Mouse (Mus musculus) Patski (cell line): ENCODE measurements at regions not wholly inside any gene's neighbourhood (a gene's known extent, or its start where the extent isn't known, plus 50 kb on each side); places are given as distances from the start of the nearest gene placed in this dataset.
"Not testable (repeated sequence)": the region's sequence is repeated elsewhere in the genome, so short reads cannot be mapped to it uniquely, and the experiment has no call there.

Experiments
- ATAC-seq: fragments of 100-300 bp; one replicate; pipeline ENCODE4 v1.8.0; 2021
- CTCF ChIA-PET: fragments of 350-600 bp; sonication (Branson Sonifier 250); formaldehyde crosslinking; loops from one replicate; lab custom pipeline; 2022; ENCODE audit warnings: inconsistent platforms; lab: Charles Lee
- POLR2A ChIA-PET: fragments of 350-600 bp; sonication (Branson Sonifier 250); formaldehyde crosslinking; loops from one replicate; lab custom pipeline; 2022; ENCODE audit warnings: antibody characterized with exemption, inconsistent platforms; lab: Charles Lee
- DNase-seq: peaks from one replicate; pipeline ENCODE4 v3.0.0-alpha.2; 2011; ENCODE audit warnings: low read depth, low spot score
- H3K27me3 ChIP-seq: fragments of 371-371 bp; one replicate; pipeline ENCODE4 v1.5.1; 2021
- CTCF ChIP-seq: fragments of 100-300 bp; IDR thresholded peaks from one replicate; pipeline ENCODE4 v1.5.1; 2021
- in situ Hi-C: fragments of 300-500 bp; cut with MboI; formaldehyde crosslinking; loops from 3 replicates; pipeline ENCODE4 v1.11.1; 2018; ENCODE audit warnings: low pct_unique_long_range_greater_than_20kb, mixed read lengths

GRCm38 (mm10) chr9:52941637-52941983 is 262.0 kb upstream of the AI593442 start:
- TF ChIP-seq CTCF: no peak
- DNase-seq (no peak), ATAC-seq (no peak)
- POLR2A ChIA-PET: no interaction called here
- H3K27me3 ChIP-seq: no peaks in the 10 kb centered on the region
- in situ Hi-C loops: no loop called here
- CTCF ChIA-PET: no interaction called here

- ChIA-PET POLR2A (no interaction called here), CTCF (no interaction called here)
- DNase-seq (no peak), ATAC-seq (no peak)
- in situ Hi-C loops: no loop called here
- no peaks in the 10 kb centered on the region for H3K27me3 ChIP-seq
- no peak for TF ChIP-seq CTCF
Measured at GRCm38 (mm10) chr9:52940964-52941636, 261.5 kb upstream of the AI593442 start.

GRCm38 (mm10) chr9:52935082-52935481 is 255.5 kb upstream of the AI593442 start:
- DNase-seq (no peak), ATAC-seq (no peak)
- in situ Hi-C loops: no loop called here
- no peak for TF ChIP-seq CTCF
- CTCF ChIA-PET: interaction anchor here (1.8 kb wide), 1 partner anchor 14 kb away, joined by 6 read pairs; no protein-coding TSS in a partner anchor
- POLR2A ChIA-PET: no interaction called here
- H3K27me3 ChIP-seq: no peaks in the 10 kb centered on the region

GRCm38 (mm10) chr9:52917516-52917915 is 237.9 kb upstream of the AI593442 start:
- ChIA-PET POLR2A (interaction anchor here (0.7 kb wide), 1 partner anchor 593 kb away, joined by 3 read pairs; no protein-coding TSS in a partner anchor), CTCF (no interaction called here)
- ATAC-seq (peak; percentile 76), DNase-seq (no peak)
- no peaks in the 10 kb centered on the region for H3K27me3 ChIP-seq
- TF ChIP-seq CTCF: no peak
- in situ Hi-C loops: no loop called here

- POLR2A ChIA-PET, H3K27me3 ChIP-seq, ATAC-seq, in situ Hi-C loops, CTCF ChIA-PET, DNase-seq: not testable (repeated sequence)
Measured at GRCm38 (mm10) chr9:52888653-52889052, 209.1 kb upstream of the AI593442 start.

GRCm38 (mm10) chr9:52887997-52888396 is 208.4 kb upstream of the AI593442 start:
- ATAC-seq, POLR2A ChIA-PET, CTCF ChIA-PET, H3K27me3 ChIP-seq, in situ Hi-C loops, DNase-seq: not testable (repeated sequence)

- POLR2A ChIA-PET: no interaction called here
- in situ Hi-C loops: no loop called here
- no peak for DNase-seq
- TF ChIP-seq CTCF: no peak
- no peak for ATAC-seq
- H3K27me3 ChIP-seq: no peaks in the 10 kb centered on the region
- CTCF ChIA-PET: no interaction called here
Measured at GRCm38 (mm10) chr9:52867236-52867635, 187.7 kb upstream of the AI593442 start.

DNA sequence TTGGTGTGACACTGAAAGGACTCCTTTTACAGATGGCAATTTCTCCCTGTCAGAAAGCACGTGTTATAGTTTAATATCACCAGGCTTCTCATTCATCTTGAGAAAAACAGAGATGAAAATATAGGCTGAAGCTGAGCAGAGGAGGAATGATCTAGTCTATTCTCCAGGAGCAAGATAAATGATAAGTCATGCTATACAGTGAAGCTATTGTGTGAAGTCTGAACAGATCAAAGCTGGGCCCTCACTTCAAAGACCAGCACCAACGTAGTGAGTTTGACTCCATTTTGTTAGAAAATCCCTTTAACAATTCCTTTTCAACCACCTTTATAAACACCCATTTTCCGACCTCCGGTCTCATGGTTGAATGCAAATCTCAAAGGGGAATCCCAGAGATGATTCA is 180.7 kb upstream of the AI593442 start:
- no peaks in the 10 kb centered on the region for H3K27me3 ChIP-seq
- no peak for DNase-seq
- TF ChIP-seq CTCF: no peak
- CTCF ChIA-PET: interaction anchor here (1.1 to 1.4 kb wide), 2 partner anchors 12 to 59 kb away, joined by 3 read pairs; no protein-coding TSS in a partner anchor
- no peak for ATAC-seq
- in situ Hi-C loops: no loop called here
- POLR2A ChIA-PET: no interaction called here

- in situ Hi-C loops: no loop called here
- no peak for DNase-seq
- peaks cover 2% of the 10 kb centered on the region for H3K27me3 ChIP-seq
- POLR2A ChIA-PET: no interaction called here
- TF ChIP-seq CTCF: no peak
- CTCF ChIA-PET: no interaction called here
- ATAC-seq: no peak
Measured at GRCm38 (mm10) chr9:52858411-52858810, 178.8 kb upstream of the AI593442 start.

- CTCF ChIA-PET: no interaction called here
- peaks cover 2% of the 10 kb centered on the region for H3K27me3 ChIP-seq
- TF ChIP-seq CTCF: no peak
Measured at GRCm38 (mm10) chr9:52853338-52853737, 173.8 kb upstream of the AI593442 start.

DNA sequence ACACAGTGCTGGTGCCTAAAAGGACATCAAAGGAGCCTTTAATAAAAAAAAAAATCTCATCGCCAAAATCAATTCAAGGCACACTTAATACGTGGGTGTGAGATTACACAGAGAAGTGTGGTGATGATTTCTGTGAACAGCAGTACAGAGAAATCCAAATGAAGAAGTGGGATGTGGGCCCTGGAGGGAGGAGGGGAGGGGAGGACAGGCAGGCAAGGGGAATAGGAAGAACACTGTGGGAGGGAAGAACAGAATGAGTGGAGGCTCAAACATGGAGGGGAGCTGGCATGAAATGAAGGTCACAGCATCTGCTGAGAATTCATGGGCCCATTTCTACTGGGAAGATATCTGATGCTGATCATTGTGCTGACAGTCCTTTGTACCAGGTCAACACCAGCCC is 171.0 kb upstream of the AI593442 start:
- ATAC-seq (no peak), DNase-seq (no peak)
- no peak for TF ChIP-seq CTCF
- peaks cover 2% of the 10 kb centered on the region for H3K27me3 ChIP-seq
- POLR2A ChIA-PET: no interaction called here
- in situ Hi-C loops: no loop called here
- CTCF ChIA-PET: no interaction called here

More at GRCm38 (mm10) chr9:52853338-52853737, 173.8 kb upstream of the AI593442 start:
- POLR2A ChIA-PET: no interaction called here
- no peak for DNase-seq
- ATAC-seq: no peak
- in situ Hi-C loops: no loop called here

- peaks cover 2% of the 10 kb centered on the region for H3K27me3 ChIP-seq
- DNase-seq (no peak), ATAC-seq (no peak)
- in situ Hi-C loops: no loop called here
- CTCF ChIA-PET: no interaction called here
- POLR2A ChIA-PET: no interaction called here
- TF ChIP-seq CTCF: no peak
Measured at GRCm38 (mm10) chr9:52849931-52850330, 170.4 kb upstream of the AI593442 start.
